Mouse (Mus musculus): ENCODE measurements around the gene Gipc2.
"Not testable (repeated sequence)": the region's sequence is repeated elsewhere in the genome, so short reads cannot be mapped to it uniquely, and the experiment has no call there.

Gene Gipc2

GRCm38 (mm10) chr3:152166099-152166423, at the start of gene Gipc2:
Gene Gipc2 (minus strand): TSS chr3:152166230.
- no peak for DNase-seq

- DNase-seq = no peak
Measured at GRCm38 (mm10) chr3:152213416-152213815, 47.4 kb upstream of the Gipc2 start.

GRCm38 (mm10) chr3:152211731-152212279, 45.8 kb upstream of the Gipc2 start:
- DNase-seq = no peak

- peak; percentile 66 for DNase-seq
Measured at GRCm38 (mm10) chr3:152210728-152211391, 44.8 kb upstream of the Gipc2 start.

GRCm38 (mm10) chr3:152209967-152210634, 44.1 kb upstream of the Gipc2 start, which contains the start of the genes Dnajb4 and Fubp1:
Gene Dnajb4 (minus strand): TSS chr3:152210302.
Gene Fubp1 (plus strand): TSS chr3:152210422.
- peak; percentile 99 for DNase-seq

GRCm38 (mm10) chr3:152209177-152209966, 43.3 kb upstream of the Gipc2 start:
- no peak for DNase-seq

- DNase-seq = no peak
Measured at GRCm38 (mm10) chr3:152208096-152208885, 42.3 kb upstream of the Gipc2 start.

GRCm38 (mm10) chr3:152207156-152207555, 41.1 kb upstream of the Gipc2 start:
- no peak for DNase-seq

GRCm38 (mm10) chr3:152204577-152204976, 38.5 kb upstream of the Gipc2 start:
- DNase-seq = no peak

GRCm38 (mm10) chr3:152203996-152204395, 38.0 kb upstream of the Gipc2 start:
- no peak for DNase-seq

GRCm38 (mm10) chr3:152203411-152203810, 37.4 kb upstream of the Gipc2 start:
- DNase-seq = no peak

GRCm38 (mm10) chr3:152202942-152203341, 36.9 kb upstream of the Gipc2 start:
- no peak for DNase-seq

- no peak for DNase-seq
Measured at GRCm38 (mm10) chr3:152201651-152202050, 35.6 kb upstream of the Gipc2 start.

- DNase-seq = no peak
Measured at GRCm38 (mm10) chr3:152201181-152201580, 35.2 kb upstream of the Gipc2 start.

GRCm38 (mm10) chr3:152199125-152199524, 33.1 kb upstream of the Gipc2 start:
- no peak for DNase-seq

GRCm38 (mm10) chr3:152197246-152197645, 31.2 kb upstream of the Gipc2 start:
- DNase-seq = not testable (repeated sequence)

GRCm38 (mm10) chr3:152193635-152194097, 27.6 kb upstream of the Gipc2 start:
- DNase-seq = peak; percentile 94

GRCm38 (mm10) chr3:152193177-152193576, 27.1 kb upstream of the Gipc2 start:
- DNase-seq = no peak

- DNase-seq = no peak
Measured at GRCm38 (mm10) chr3:152192238-152192931, 26.4 kb upstream of the Gipc2 start.

- DNase-seq = no peak
Measured at GRCm38 (mm10) chr3:152191791-152192237, 25.8 kb upstream of the Gipc2 start.

GRCm38 (mm10) chr3:152190679-152191477, 24.8 kb upstream of the Gipc2 start:
- DNase-seq = no peak

All from right cerebral cortex, adult 18-20 months (tissue).